Mouse (Mus musculus) left cerebral cortex, adult 2 months (tissue): Measurements from ENCODE around the gene Bud23. TPM values are rescaled to one million over a fixed set of nuclear protein-coding genes. Genes with fewer than 3 reads are reported as not detected.
"Not testable (repeated sequence)": the region's sequence is repeated elsewhere in the genome, so short reads cannot be mapped to it uniquely, and the experiment has no call there.

Source experiments
- DNase-seq, 2 experiments: peaks; one replicate each; pipeline ENCODE4 v3.0.0; 2021 to 2022; ENCODE audit warnings: low spot score in 2 of 2, mixed read lengths in 1 of 2; ENCODE audit errors: extremely low spot score in 1 of 2
- H3K27ac ChIP-seq: fragments of 200-600 bp; 2 replicates; pipeline ENCODE4 v1.8.1; 2022
- H3K4me3 ChIP-seq: fragments of 200-600 bp; 2 replicates; pipeline ENCODE4 v1.8.1; 2022
- CTCF ChIP-seq: fragments of 200-600 bp; IDR thresholded peaks from 2 replicates; pipeline ENCODE4 v1.8.1; 2022; ENCODE audit warnings: antibody characterized with exemption, mild to moderate bottlenecking, moderate library complexity
- intact Hi-C: fragments of 180-260 bp; cut with DNase I; formaldehyde crosslinking; loops from one replicate; pipeline ENCODE4 v1.15.1; 2025
- long read RNA-seq, 2 experiments: library from polyadenylated mRNA; stranded (forward); transcript quantifications; one replicate each; pipeline ENCODE4 v2.0.0; 2021; ENCODE audit warnings: borderline mapping rate in 2 of 2
- total RNA-seq, 2 experiments: library from RNA; stranded (reverse); gene quantifications; 2 replicates each; pipeline ENCODE4 v1.2.3; 2021

Gene Bud23
- total RNA-seq, result 10 to 100 TPM; 53.4 to 57.3 TPM
- long read RNA-seq, experiment 1, partial matches to known transcripts, result 33 of 42 reads
- long read RNA-seq, experiment 1, other reads (novel, unspliced or antisense), result 8 of 42 reads
- long read RNA-seq, experiment 2, partial matches to known transcripts, result 31 of 41 reads
- long read RNA-seq, experiment 2, other reads (novel, unspliced or antisense), result 10 of 41 reads

- Histone ChIP-seq H3K27ac (peak within 1 kb of the TSS; percentile 92), H3K4me3 (peak within 1 kb of the TSS; percentile 71)
- intact Hi-C loops, result loop anchor here (5.0 kb wide), 1 partner anchor 48 kb away; no protein-coding TSS in a partner anchor
- DNase-seq, result not testable (repeated sequence)
These were observed at the start of gene Bud23 for GRCm38 (mm10) chr5:135064909-135065446. Gene Bud23, minus strand, starts transcription at chr5:135064959.

GRCm38 (mm10) chr5:135113782-135114181 is 49.0 kb upstream of the Bud23 start:
- Histone ChIP-seq H3K4me3 (no peak overlapping the region), H3K27ac (no peak overlapping the region)
- intact Hi-C loops, result no loop called here
- TF ChIP-seq CTCF, result no peak
- no peak for DNase-seq

GRCm38 (mm10) chr5:135109976-135110375 is 45.2 kb upstream of the Bud23 start:
- intact Hi-C loops, result no loop called here
- Histone ChIP-seq H3K27ac (no peak overlapping the region), H3K4me3 (no peak overlapping the region)
- no peak for TF ChIP-seq CTCF
- no peak for DNase-seq

DNA sequence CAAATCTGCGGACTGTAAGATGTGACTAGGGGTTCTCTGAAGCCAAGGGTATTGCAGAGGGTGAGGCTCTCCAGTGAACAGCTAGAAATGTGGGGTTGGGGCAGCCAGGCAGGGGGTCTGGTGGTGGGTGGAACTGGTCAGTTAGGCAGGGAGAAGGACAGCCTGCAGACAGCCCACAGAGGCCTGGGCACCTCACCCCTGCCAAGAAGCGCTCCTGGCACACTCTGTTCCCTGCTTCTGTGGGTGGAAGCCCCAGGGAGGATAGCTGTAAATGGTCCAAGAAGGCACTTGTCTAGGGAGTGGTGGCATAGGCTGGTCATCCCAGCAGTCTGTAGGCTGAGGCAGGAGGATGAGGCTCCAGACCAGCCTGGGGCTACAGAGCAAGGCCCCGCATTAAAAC is 44.7 kb upstream of the Bud23 start:
- no peak for DNase-seq
- H3K27ac ChIP-seq, result no peak overlapping the region
- no peak for TF ChIP-seq CTCF
- intact Hi-C loops, result no loop called here
- no peak overlapping the region for H3K4me3 ChIP-seq

DNA sequence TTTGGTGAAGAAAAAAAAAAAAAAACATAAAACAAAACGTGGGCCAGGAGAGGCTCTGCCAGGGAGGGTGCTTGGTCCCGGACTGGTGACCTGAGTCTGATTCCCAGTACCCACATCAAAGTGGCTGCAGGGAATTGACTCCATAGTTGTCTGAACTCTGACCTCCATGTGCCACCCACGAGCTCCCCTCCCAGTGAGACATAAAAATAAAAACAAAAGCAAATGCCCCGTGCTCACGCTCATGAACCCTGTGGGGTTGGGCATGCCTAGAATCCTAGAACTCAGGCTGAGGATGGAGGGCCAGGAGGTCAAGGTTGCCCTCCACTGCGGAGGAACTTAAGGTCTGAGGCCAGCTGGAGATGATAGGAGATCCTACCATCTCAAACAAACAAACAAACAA is 44.3 kb upstream of the Bud23 start:
- no peak for DNase-seq

GRCm38 (mm10) chr5:135107521-135108501 is 43.1 kb upstream of the Bud23 start:
- peak; percentile 56 for TF ChIP-seq CTCF
- peak; percentile 19 to 36 for DNase-seq
- intact Hi-C loops, result no loop called here
- H3K27ac ChIP-seq, result no peak overlapping the region
- H3K4me3 ChIP-seq, result no peak overlapping the region

More for the DNA sequence above, 44.3 kb upstream of the Bud23 start:
- Histone ChIP-seq H3K27ac (no peak overlapping the region), H3K4me3 (no peak overlapping the region)
- intact Hi-C loops, result no loop called here
- TF ChIP-seq CTCF, result no peak

DNA sequence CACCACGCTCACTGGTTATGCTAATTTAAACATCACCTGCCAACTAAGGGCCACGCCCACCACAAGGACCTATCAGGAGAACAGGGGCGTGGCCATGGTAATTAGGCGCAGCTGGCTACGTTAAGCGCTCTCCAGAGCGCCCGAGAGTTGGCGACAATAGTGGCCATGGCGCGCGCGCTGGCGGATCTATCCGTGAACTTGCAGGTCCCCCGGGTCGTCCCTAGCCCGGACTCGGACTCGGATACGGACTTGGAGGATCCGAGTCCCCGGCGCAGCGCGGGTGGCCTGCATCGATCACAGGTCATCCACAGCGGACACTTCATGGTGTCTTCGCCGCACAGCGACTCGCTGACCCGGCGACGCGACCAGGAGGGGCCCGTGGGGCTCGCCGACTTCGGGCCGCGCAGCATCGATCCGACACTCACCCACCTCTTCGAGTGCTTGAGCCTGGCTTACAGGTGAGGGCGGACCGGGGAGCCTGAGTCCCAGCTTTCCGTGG is 42.0 kb upstream of the Bud23 start:
- H3K4me3 ChIP-seq, result peak overlapping the region; percentile 40
- no peak for TF ChIP-seq CTCF
- intact Hi-C loops, result no loop called here

DNA sequence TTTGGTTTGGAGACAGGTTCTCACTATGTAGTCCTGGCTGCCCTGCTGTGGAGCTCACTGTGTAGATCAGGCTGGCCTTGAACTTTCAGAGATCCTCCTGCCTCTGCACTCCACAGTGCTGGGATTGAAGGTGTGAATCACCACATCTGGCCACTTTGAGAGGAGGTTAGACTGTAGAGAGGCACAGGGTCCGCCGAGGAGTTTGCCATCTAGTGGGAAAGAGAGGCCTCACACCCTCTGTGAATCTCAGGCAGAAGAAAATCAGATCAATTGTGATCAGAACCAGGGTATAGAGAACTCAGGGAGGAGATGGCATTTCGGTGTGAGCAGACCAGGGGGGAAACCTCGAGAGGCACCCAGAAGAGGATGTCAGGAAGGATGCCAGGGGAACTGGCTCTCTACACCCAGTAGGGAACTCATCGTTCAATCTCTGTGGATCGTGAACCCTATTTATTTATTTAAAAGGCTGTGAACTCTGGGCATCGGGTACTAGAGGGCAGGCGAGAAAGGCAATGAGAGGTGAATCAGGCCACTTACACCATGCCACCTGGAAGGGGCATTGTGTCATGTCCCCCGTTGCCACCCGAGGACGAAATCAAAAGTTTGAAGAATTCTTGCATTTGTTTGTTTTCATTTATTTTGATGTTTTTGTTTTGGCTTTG is 39.4 kb upstream of the Bud23 start:
- Histone ChIP-seq H3K27ac (no peak overlapping the region), H3K4me3 (no peak overlapping the region)
- peak; percentile 52 for TF ChIP-seq CTCF
- no peak for DNase-seq
- intact Hi-C loops, result no loop called here

More for the DNA sequence above, 42.0 kb upstream of the Bud23 start:
- peak; percentile 39 to 57 for DNase-seq
- H3K27ac ChIP-seq, result no peak overlapping the region

- H3K4me3 ChIP-seq, result no peak overlapping the region
- no peak for DNase-seq
- no peak overlapping the region for H3K27ac ChIP-seq
- TF ChIP-seq CTCF, result no peak
- intact Hi-C loops, result no loop called here
These were observed 36.2 kb upstream of the Bud23 start for GRCm38 (mm10) chr5:135100981-135101380.

GRCm38 (mm10) chr5:135089653-135090052 is 24.9 kb upstream of the Bud23 start, which contains the start of gene Mlxipl:
Gene Mlxipl, plus strand, starts transcription at chr5:135089890.
- no peak within 1 kb of the TSS for H3K27ac ChIP-seq
- DNase-seq, result no peak
- intact Hi-C loops, result loop anchor here (10.0 kb wide), 1 partner anchor 165 kb away; no protein-coding TSS in a partner anchor
- TF ChIP-seq CTCF, result no peak
- H3K4me3 ChIP-seq, result no peak within 1 kb of the TSS

- Histone ChIP-seq H3K27ac (no peak overlapping the region), H3K4me3 (no peak overlapping the region)
- intact Hi-C loops, result loop anchor here (10.0 kb wide), 1 partner anchor 162 kb away; no protein-coding TSS in a partner anchor
- TF ChIP-seq CTCF, result no peak
- DNase-seq, result no peak
These were observed 22.1 kb upstream of the Bud23 start for GRCm38 (mm10) chr5:135086871-135087270.
